Mouse (Mus musculus) embryo, embryonic 9.5 days (tissue): ENCODE results near the gene Dennd2c.
"Not testable (repeated sequence)": the region's sequence is repeated elsewhere in the genome, so short reads cannot be mapped to it uniquely, and the experiment has no call there.

Experiments used
- DNase-seq: peaks from one replicate; pipeline ENCODE4 v3.0.0-alpha.2; 2017; ENCODE audit errors: extremely low spot score

Gene Dennd2c

GRCm38 (mm10) chr3:103112216-103112615 lies 9.8 kb downstream of the Dennd2c start:
- DNase-seq = no peak

GRCm38 (mm10) chr3:103123636-103124035 lies 21.2 kb downstream of the Dennd2c start:
- no peak for DNase-seq

- no peak for DNase-seq
Observed at GRCm38 (mm10) chr3:103126138-103126537, 23.7 kb downstream of the Dennd2c start.

- no peak for DNase-seq
Observed at GRCm38 (mm10) chr3:103127177-103127576, 24.8 kb downstream of the Dennd2c start.

- no peak for DNase-seq
Observed at GRCm38 (mm10) chr3:103127721-103128120, 25.3 kb downstream of the Dennd2c start.

GRCm38 (mm10) chr3:103128251-103128650 lies 25.8 kb downstream of the Dennd2c start:
- DNase-seq = no peak

- DNase-seq = no peak
Observed at GRCm38 (mm10) chr3:103129367-103130159, 27.2 kb downstream of the Dennd2c start.

GRCm38 (mm10) chr3:103130236-103130751 lies 27.9 kb downstream of the Dennd2c start:
- no peak for DNase-seq

- DNase-seq = no peak
Observed at GRCm38 (mm10) chr3:103133098-103133497, 30.7 kb downstream of the Dennd2c start.

- DNase-seq = no peak
Observed at GRCm38 (mm10) chr3:103136414-103137077, 34.1 kb downstream of the Dennd2c start.

GRCm38 (mm10) chr3:103139047-103139446 lies 36.6 kb downstream of the Dennd2c start:
- no peak for DNase-seq

- DNase-seq = not testable (repeated sequence)
Observed at GRCm38 (mm10) chr3:103140095-103140838, 37.9 kb downstream of the Dennd2c start.

- DNase-seq = no peak
Observed at GRCm38 (mm10) chr3:103141287-103141686, 38.9 kb downstream of the Dennd2c start.

- DNase-seq = no peak
Observed at GRCm38 (mm10) chr3:103142366-103142765, 40.0 kb downstream of the Dennd2c start.

- no peak for DNase-seq
Observed at GRCm38 (mm10) chr3:103145336-103145735, 42.9 kb downstream of the Dennd2c start.

GRCm38 (mm10) chr3:103145791-103146190 lies 43.4 kb downstream of the Dennd2c start:
- no peak for DNase-seq

GRCm38 (mm10) chr3:103146330-103147166 lies 44.1 kb downstream of the Dennd2c start:
- DNase-seq = no peak

GRCm38 (mm10) chr3:103147775-103148174 lies 45.4 kb downstream of the Dennd2c start:
- DNase-seq = no peak

GRCm38 (mm10) chr3:103148941-103149340 lies 46.5 kb downstream of the Dennd2c start:
- DNase-seq = no peak

- no peak for DNase-seq
Observed at GRCm38 (mm10) chr3:103153761-103154160, 51.4 kb downstream of the Dennd2c start.

- no peak for DNase-seq
Observed at GRCm38 (mm10) chr3:103159232-103159900, 57.0 kb downstream of the Dennd2c start.
